Mouse (Mus musculus): ENCODE data around the gene Acss2.
"Not testable (repeated sequence)": the region's sequence is repeated elsewhere in the genome, so short reads cannot be mapped to it uniquely, and the experiment has no call there.

Acss2 gene

GRCm38 (mm10) chr2:155588136-155588535, 70.4 kb downstream of the Acss2 start:
- CTCF ChIA-PET, result no interaction called here

DNA sequence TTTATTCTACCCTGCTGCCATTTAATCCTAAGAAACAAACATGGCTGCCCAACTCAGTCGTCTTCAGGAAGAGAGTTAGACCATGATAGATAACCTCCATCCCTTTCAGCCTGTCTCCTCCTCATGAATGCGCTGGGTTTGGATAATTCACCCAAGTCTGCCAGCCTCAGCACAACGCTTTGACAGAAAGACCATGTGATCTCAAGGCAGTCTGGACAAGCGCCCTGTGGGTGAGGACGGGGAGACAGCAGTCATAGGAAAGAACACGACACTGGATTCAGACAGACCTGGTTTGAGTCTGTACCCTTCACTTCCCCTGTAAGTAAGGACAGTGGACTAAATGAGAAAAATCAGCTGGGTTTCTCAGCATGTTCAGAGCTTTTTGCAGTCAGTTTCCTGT, 71.8 kb downstream of the Acss2 start:
- CTCF ChIA-PET, result interaction anchor here (0.7 kb wide), 1 partner anchor 63 kb away, joined by 3 read pairs; no protein-coding TSS in a partner anchor

DNA sequence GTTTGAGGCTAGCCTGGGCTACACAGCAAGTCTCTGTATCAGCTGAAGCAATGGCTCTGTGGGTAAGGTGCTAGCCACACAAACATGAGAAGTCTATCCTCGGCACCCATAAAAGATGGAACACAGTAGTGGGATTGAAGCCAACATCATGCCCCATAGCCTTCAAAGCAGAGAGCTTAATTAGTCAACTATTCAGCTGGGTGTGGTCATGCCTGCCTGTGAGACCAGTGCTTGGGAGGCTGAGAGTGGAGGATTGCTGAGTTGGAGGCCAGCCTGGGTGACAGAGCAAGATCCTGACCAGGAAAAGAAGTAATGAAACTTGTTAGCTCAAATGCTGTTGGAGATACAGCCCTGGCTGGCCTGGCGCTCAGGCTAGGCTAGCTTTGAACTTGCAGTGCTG, 73.1 kb downstream of the Acss2 start:
- CTCF ChIA-PET, result no interaction called here

DNA sequence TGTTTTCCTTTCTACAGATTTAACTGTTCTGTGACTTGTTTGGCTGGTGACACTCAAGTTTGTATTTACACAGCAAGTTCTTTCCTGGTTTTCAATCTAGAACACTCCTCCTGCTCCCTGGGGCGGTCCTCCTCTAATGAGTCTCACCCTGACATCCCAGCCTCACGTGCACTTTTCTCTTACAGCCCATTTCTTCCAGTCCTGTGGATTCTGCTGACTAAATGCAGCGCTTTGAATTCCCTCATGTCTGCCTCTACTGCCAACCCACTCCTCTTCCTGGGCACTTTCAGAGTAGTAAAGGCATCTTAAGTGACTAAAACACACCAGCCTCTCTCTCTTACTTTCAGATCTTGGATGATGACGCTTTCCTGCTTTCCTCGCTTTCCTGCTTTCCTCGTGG, 73.9 kb downstream of the Acss2 start:
- CTCF ChIA-PET, result no interaction called here

GRCm38 (mm10) chr2:155592137-155592853, 74.5 kb downstream of the Acss2 start, which contains the start of gene Gss:
Gene Gss (minus strand): TSS chr2:155592810.
- CTCF ChIA-PET, result no interaction called here

GRCm38 (mm10) chr2:155592854-155593283, 75.1 kb downstream of the Acss2 start:
- CTCF ChIA-PET, result no interaction called here

DNA sequence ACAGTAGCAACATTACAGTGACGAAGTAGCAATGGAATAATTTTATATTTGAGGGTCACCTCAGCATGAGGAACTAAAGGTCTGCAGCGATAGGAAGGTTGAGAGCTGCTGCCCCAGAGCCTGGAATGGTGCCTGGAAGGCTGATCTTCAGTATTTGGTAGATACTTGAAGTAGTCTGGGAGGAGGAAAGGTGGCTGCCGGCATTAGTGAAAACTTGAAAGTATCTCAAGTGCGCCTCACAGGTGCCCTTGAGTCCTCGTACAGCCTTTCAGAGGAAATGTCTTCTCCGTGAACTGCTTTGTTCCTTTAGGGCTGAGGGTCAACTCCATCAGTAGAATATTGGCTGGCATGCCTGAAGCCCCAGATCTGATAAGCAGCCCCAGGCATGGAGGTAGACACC, 77.8 kb downstream of the Acss2 start:
- CTCF ChIA-PET, result interaction anchor here (0.6 kb wide), 1 partner anchor 432 kb away, joined by 3 read pairs; no protein-coding TSS in a partner anchor

- CTCF ChIA-PET, result no interaction called here
These were observed 86.0 kb downstream of the Acss2 start for GRCm38 (mm10) chr2:155603707-155604106.

GRCm38 (mm10) chr2:155604560-155605235, 87.0 kb downstream of the Acss2 start:
- CTCF ChIA-PET, result no interaction called here

GRCm38 (mm10) chr2:155605236-155605589, 87.5 kb downstream of the Acss2 start:
- CTCF ChIA-PET, result not testable (repeated sequence)

DNA sequence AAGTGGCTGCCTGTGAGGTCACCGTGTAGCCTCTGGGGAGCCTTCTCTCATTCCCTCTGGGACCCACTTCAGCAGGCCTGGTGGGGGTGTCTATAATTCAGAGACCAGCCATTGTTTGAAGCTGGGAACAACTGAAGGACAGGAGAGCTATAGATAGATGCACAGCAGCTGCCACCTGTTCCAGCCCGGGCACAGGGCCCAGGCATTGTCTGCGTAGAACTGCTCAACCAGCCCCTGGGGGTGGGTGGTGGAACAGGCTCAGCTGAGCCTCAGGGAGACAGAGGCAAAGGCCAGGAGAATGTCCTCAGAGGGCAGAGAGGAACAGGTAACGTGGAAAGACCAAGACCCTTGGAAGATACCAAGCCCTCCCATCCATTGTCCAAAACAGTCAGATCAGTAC, 88.6 kb downstream of the Acss2 start:
- CTCF ChIA-PET, result no interaction called here

DNA sequence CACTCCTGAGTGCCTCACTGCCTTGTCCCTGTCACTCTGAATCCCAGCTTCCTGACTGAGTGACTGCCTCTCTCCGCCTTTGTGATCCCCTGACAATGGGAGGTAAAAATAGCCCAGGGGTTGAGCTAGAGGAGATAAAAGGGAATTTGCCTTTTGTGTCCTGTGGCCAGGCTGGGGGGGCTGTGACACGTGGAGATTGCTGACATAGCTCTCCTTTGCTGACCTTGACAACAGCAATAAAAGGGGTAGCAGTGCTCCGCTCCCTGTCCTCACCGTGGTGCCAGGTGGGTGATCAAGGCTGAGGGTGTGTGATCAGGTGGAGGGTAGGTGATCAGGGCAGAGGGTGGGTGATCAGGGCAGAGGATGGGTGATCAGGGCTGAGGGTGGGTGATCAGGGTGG, 93.2 kb downstream of the Acss2 start, which contains the start of gene Myh7b:
Gene Myh7b (plus strand): TSS at position 235 of the 400 bp plus-strand sequence.
- CTCF ChIA-PET, result interaction anchor here (0.6 kb wide), 1 partner anchor 35 kb away, joined by 10 read pairs; no protein-coding TSS in a partner anchor

- CTCF ChIA-PET, result interaction anchor here (0.5 kb wide), 1 partner anchor 12 kb away, joined by 3 read pairs; no protein-coding TSS in a partner anchor
These were observed 94.2 kb downstream of the Acss2 start for GRCm38 (mm10) chr2:155611834-155612550.

GRCm38 (mm10) chr2:155613326-155613755, 95.6 kb downstream of the Acss2 start:
- CTCF ChIA-PET, result no interaction called here

- CTCF ChIA-PET, result no interaction called here
These were observed 96.2 kb downstream of the Acss2 start for GRCm38 (mm10) chr2:155613953-155614352.

DNA sequence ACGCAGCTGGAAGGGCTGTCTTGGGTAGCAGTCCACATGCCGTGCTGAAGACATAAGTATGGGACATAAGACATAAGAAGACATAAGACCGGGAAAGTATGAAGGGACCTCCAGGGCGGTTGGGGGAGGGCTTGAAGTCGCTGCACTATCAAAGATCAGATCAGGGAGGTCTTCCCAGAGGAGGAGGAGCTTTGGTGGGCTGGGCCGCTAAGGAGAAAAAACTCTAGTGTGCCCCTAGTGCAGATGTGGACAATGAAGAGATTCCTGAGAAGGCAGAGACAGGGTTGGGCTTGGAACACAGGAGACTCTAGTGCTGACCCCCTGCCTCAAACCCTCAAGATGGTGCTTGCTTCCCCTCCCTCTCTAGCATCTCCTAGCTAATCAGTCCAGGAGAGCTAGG, 99.2 kb downstream of the Acss2 start:
- CTCF ChIA-PET, result no interaction called here

DNA sequence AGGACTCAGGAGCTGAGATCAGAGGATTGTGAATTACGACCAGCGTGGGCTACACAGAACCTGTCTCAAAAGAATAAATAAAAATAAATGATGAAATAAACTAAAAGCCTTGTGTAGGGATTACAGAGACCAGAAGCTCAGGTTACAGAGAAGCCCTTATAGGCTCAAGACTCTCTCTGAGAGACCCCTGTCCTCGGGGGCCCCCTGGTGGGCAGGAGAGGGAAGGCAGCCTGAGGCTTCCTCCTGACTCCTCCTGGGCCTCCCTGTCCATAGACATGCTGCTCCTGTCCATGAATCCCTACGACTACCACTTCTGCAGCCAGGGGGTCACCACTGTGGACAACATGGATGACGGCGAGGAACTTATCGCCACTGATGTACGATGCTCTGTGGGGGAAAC, 102.1 kb downstream of the Acss2 start:
- CTCF ChIA-PET, result interaction anchor here (0.6 kb wide), 1 partner anchor 24 kb away, joined by 4 read pairs; no protein-coding TSS in a partner anchor

DNA sequence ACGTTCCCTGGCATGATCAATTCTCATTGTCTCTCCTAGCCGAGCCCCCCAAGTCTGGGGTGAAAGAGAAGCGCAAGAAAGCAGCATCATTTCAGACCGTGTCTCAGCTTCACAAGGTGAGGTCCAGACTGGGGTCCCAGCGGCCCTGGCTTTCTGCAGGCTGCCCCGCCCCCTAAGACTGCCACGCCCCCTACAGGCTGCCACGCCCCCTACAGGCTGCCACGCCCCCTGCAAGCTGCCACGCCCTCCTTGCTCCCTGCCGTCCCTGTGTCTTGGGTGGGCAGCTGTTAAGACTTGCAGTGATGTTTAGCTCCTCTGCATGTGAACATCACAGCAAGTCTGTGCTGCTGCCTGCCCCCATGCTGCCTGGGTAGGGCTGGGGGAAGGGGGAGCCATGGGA, 104.9 kb downstream of the Acss2 start:
- CTCF ChIA-PET, result no interaction called here

DNA sequence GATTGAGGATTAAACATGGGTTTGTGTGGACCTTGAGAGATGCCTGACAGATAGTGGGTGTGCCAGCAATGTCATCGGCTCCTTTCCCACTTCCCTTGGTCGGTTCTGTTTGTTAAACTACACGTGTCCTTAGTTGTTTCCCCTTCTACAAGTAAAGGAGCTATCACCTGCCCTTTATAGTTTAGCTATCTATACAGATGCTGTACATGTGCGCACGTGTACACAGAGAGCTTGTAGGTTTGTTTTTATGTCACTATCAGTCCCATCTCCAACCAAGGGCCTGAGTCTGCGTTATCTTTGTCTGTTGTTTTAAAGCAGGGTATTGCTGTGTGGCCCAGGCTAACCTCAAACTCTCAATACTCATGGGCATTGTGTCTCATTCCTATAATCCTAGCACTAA, 106.2 kb downstream of the Acss2 start:
- CTCF ChIA-PET, result interaction anchor here (0.7 kb wide), 1 partner anchor 178 kb away, joined by 3 read pairs; no protein-coding TSS in a partner anchor

- CTCF ChIA-PET, result no interaction called here
These were observed 107.0 kb downstream of the Acss2 start for GRCm38 (mm10) chr2:155624730-155625129.

DNA sequence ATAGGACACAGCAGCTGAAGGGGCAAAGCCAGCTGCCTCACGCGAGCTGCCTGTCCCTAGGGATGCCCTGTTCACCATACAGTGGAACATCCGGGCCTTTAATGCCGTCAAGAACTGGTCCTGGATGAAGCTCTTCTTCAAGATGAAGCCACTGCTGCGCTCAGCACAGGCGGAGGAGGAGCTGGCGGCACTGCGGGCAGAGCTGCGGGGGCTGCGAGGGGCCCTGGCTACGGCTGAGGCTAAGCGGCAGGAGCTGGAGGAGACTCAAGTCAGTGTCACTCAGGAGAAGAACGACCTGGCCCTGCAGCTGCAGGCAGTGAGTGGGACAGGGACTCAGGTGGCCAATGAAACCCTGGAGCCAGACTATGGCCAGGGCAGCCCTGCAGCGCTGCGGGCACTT, 108.5 kb downstream of the Acss2 start:
- CTCF ChIA-PET, result interaction anchor here (0.5 kb wide), 1 partner anchor 800 kb away, joined by 3 read pairs; no protein-coding TSS in a partner anchor

Measured in spleen, embryonic (tissue).